Mouse (Mus musculus) embryonic fibroblast, embryonic 13.5 days (primary cell): Measurements from ENCODE around the gene Timeless.

Experiments
- CTCF ChIP-seq: IDR thresholded peaks from 2 replicates; pipeline ENCODE4 v1.5.1; 2011; ENCODE audit warnings: mild to moderate bottlenecking, control low read depth, low read length, moderate library complexity, borderline replicate concordance; ENCODE audit not compliant: insufficient read depth
- POLR2A ChIP-seq: IDR thresholded peaks from 2 replicates; pipeline ENCODE4 v1.6.1; 2011; ENCODE audit warnings: low read depth, mild to moderate bottlenecking, control low read depth, low read length, moderate library complexity

DNA sequence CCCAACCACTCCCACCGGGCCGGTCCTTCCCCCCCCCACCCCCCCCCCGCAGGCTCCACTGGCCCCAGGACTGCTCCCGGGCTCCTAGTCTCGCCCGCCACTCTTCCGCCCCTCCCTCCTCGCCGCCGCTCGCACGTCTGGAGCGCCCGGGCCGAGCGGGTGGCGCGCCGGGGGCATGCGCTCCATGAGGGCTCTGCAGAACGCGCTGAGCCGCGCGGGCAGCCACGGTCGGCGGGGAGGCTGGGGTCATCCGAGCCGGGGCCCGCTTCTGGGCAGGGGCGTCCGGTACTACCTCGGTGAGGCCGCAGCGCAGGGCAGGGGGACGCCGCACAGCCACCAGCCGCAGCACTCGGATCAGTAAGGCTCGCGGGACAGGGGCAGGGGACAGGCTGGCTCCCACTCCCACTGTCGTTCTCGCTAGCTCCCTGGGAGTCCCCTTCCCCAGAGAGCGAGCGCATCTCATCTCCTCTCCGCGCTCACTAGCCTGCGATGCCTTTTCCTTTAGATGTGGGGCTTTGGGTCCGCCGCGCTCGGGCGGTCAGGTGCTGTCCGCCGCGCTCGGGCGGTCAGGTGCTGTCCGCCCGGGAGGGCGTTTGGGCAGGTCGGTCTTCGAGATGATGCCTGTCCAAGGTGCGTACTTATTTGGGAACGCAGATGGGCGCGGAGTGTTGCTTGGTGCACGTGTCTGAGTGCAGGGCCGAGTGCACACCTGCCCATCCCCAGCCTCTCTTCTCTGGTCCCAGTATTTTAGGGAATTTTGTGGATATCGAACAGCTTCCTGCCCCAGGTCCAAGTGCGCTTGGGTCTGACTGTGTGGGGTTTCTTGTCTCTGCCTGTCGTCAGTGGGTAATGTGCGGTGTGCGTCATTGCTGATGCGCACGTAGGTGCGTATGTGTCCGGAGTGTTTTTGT is 37.1 kb upstream of the Timeless start:
- no peak for TF ChIP-seq CTCF
- TF ChIP-seq POLR2A: no peak
